Mouse (Mus musculus) megakaryocyte, embryonic 14.5 days (primary cell): ENCODE results near the gene Fam24b.

Experiments used
- FLI1 ChIP-seq: IDR thresholded peaks from 2 replicates; pipeline ENCODE4 v1.6.1; 2012; ENCODE audit warnings: low read length, inconsistent platforms, mixed read lengths
- GATA1 ChIP-seq: IDR thresholded peaks from 3 replicates; pipeline ENCODE4 v1.6.1; 2012; ENCODE audit warnings: mixed read lengths, low read length, inconsistent platforms, borderline replicate concordance

DNA sequence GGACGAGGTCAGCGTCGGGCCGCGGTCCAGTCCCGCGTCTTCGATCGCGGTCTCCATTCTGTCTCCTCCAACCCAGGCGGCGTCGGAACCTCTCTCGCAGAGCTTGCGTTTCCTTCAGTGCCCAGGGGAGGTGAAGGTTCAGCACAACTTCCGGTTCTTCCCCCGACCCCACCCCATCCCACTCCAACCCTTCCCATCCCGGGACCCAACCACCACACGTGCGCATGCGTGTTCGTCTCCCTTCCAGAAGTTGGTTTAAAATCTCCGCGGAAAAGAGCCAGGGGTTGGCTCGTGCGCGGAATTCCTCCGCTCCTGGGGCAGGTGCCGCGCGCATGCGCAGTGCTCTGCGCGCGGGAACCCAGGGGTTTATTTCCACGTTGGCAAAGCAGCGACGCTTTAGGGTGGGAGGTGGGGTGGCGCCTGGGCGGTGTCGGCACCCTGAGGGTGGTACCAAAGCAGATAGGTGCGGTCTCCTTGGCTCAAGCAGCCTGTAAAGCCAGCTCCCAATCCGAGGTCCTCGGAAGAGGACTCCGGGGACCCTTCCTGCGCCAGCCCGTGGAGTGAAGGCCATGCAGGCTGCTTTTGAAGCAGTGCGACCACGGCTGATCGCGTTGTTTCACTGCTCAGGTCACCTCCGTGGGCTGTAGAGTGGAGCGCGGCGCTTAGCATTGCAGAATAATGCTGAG is 33.4 kb upstream of the Fam24b start, which contains the start of gene 2310057M21Rik:
- TF ChIP-seq GATA1, result no peak
- TF ChIP-seq FLI1, result peak; percentile 52; the same call in 1 of the 2 replicates
